Mouse (Mus musculus) thymus, adult 2 months (tissue): Measurements from ENCODE around the gene Rdh19.

ENCODE experiments used
- CTCF ChIP-seq: fragments of 200-500 bp; IDR thresholded peaks from 2 replicates; pipeline ENCODE4 v1.5.1; 2012; ENCODE audit warnings: mild to moderate bottlenecking, control low read depth, low read length, moderate library complexity, borderline replicate concordance; ENCODE audit not compliant: control insufficient read depth, poor library complexity, insufficient read depth; ENCODE audit errors: extremely low read depth
- POLR2A ChIP-seq: fragments of 200-500 bp; IDR thresholded peaks from 2 replicates; pipeline ENCODE4 v1.6.1; 2012; ENCODE audit warnings: mild to moderate bottlenecking, low read length, control low read depth, moderate library complexity; ENCODE audit not compliant: control insufficient read depth, poor library complexity, insufficient read depth; ENCODE audit errors: extremely low read depth

- TF ChIP-seq POLR2A = no peak
- TF ChIP-seq CTCF = no peak
Measured at GRCm38 (mm10) chr10:127825386-127825785, 24.3 kb upstream of the Rdh19 start.
